Mouse (Mus musculus): ENCODE results near the gene Fam3c.

GRCm38 (mm10) chr6:22348130-22348529 is 7.9 kb downstream of the Fam3c start:
- TF ChIP-seq CTCF (IDR thresholded peaks at IDR 0.05; ENCODE audit: borderline replicate concordance, extremely low read depth, insufficient read depth, insufficient read length), result no peak
- no peak for TF ChIP-seq POLR2A (IDR thresholded peaks at IDR 0.05; ENCODE audit: borderline replicate concordance, extremely low read depth, insufficient read depth, insufficient read length, poor library complexity, severe bottlenecking)

Data from brain, embryonic 14.5 days (tissue).